Mouse (Mus musculus) limb, embryonic 11.5 days (tissue): Measurements from ENCODE around the gene Serpina3m. TPM values are rescaled to one million over a fixed set of nuclear protein-coding genes. Genes with fewer than 3 reads are reported as not detected.
"Not testable (repeated sequence)": the region's sequence is repeated elsewhere in the genome, so short reads cannot be mapped to it uniquely, and the experiment has no call there.

Experiments used
- ATAC-seq: fragments of 200-750 bp; cut with Nextera tagmentation; 2 replicates; pipeline ENCODE4 v1.8.0; 2017; ENCODE audit warnings: low read depth; ENCODE audit not compliant: insufficient number of reproducible peaks, low FRiP score, low TSS enrichment
- DNase-seq: peaks from one replicate; pipeline ENCODE4 v3.0.0-alpha.2; 2015; ENCODE audit warnings: low spot score
- H3K27ac ChIP-seq: fragments of 300-500 bp; sonication (generic); replicated peaks from 2 replicates; pipeline ENCODE4 v1.5.1; 2014; ENCODE audit warnings: low read depth, mild to moderate bottlenecking, low read length
- H3K27me3 ChIP-seq: fragments of 300-500 bp; sonication (generic); 2 replicates; pipeline ENCODE4 v1.6.1; 2014; ENCODE audit warnings: mild to moderate bottlenecking, low read length, mixed read lengths; ENCODE audit not compliant: control insufficient read depth, insufficient read depth
- H3K36me3 ChIP-seq: fragments of 300-500 bp; sonication (generic); 2 replicates; pipeline ENCODE4 v1.6.1; 2014; ENCODE audit warnings: mild to moderate bottlenecking, low read length, moderate library complexity, mixed read lengths; ENCODE audit not compliant: control insufficient read depth, insufficient read depth
- H3K4me1 ChIP-seq: fragments of 300-500 bp; sonication (generic); 2 replicates; pipeline ENCODE4 v1.6.1; 2014; ENCODE audit warnings: low read length, mixed read lengths; ENCODE audit not compliant: control insufficient read depth, insufficient read depth
- H3K4me2 ChIP-seq: fragments of 300-500 bp; sonication (generic); 2 replicates; pipeline ENCODE4 v1.6.1; 2014; ENCODE audit warnings: low read depth, mild to moderate bottlenecking, moderate library complexity; ENCODE audit not compliant: severe bottlenecking
- H3K4me3 ChIP-seq: fragments of 300-500 bp; sonication (generic); 2 replicates; pipeline ENCODE4 v1.5.1; 2014; ENCODE audit warnings: low read depth, low read length
- H3K9ac ChIP-seq: fragments of 300-500 bp; sonication (generic); 2 replicates; pipeline ENCODE4 v1.6.1; 2014; ENCODE audit warnings: mild to moderate bottlenecking, low read length
- H3K9me3 ChIP-seq: fragments of 300-500 bp; sonication (generic); 2 replicates; pipeline ENCODE4 v1.6.1; 2016; ENCODE audit warnings: low read length; ENCODE audit not compliant: control insufficient read depth
- WGBS: fragments of 180-500 bp; shearing (Covaris S2); extraction: QIAGEN DNeasy Blood & Tissue Kit; methylation state at CpG from one replicate; pipeline ENCODE4 v1.1.7; 2014; 5-methylcytosine and 5-hydroxymethylcytosine counted together
- polyA plus RNA-seq: library from polyadenylated mRNA; unstranded; fragments of >200 nt; fragmentation: Nextera tagmentation; extraction: Ambion mirVana; gene quantifications from 2 replicates; pipeline ENCODE4 v1.2.1, GENCODE M21; 2014

The Serpina3m gene
- polyA plus RNA-seq, 1 experiment from 2014 or later = not detected

DNA sequence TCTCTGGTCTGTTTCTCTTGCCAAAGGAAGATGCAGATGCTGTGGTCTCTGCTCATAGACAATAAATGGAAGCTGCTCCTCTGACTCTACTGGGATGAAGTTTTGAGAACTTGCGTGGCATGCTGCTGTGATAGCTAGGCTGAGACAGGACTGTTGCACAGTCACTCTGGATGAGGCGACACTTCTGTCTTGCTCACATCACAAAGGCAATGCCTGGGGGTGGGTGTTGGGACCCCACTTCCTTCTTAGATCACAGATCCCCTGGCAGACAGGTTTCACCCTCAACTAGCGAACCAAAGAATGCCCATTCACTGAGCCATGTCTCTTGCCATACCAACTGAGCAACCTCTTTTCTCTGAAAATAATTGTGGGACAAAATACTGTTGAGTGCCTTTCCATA, 419 bp downstream of the Serpina3m start:
- no peaks in the 10 kb centered on the region for H3K27me3 ChIP-seq
- no peak for DNase-seq
- no peak overlapping the region for H3K9ac ChIP-seq
- no peaks in the 10 kb centered on the region for H3K4me1 ChIP-seq
- H3K36me3 ChIP-seq = no peaks in the 10 kb centered on the region
- no peaks in the 10 kb centered on the region for H3K9me3 ChIP-seq
- WGBS = 87% methylated on average over 3 of the region's 3 CpGs
- H3K4me3 ChIP-seq = no peak overlapping the region
- no peak overlapping the region for H3K27ac ChIP-seq
- ATAC-seq = no peak
- H3K4me2 ChIP-seq = no peak overlapping the region

DNA sequence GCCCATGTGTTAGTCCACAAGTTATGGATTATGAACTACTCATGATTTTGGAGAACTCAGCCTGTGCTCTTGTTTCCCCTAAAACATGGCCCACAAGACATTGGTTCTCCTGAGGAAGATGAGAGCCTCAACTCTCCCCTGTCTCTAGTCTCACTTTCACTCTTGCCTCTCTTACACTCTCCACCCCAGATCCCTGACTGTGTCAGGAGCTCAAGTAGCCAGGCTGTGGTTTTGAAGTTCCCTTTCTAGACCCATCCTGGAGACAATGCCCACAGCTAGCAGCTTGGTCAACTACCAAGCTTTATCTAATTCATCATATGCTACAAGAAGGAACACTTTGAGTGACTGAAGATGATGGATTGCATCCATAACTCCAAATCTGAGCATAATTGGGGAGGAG, 4.2 kb downstream of the Serpina3m start:
- not testable (repeated sequence) for H3K4me1 ChIP-seq, H3K27ac ChIP-seq, H3K36me3 ChIP-seq, H3K9ac ChIP-seq, DNase-seq, H3K4me3 ChIP-seq, H3K4me2 ChIP-seq, ATAC-seq, H3K9me3 ChIP-seq, H3K27me3 ChIP-seq

DNA sequence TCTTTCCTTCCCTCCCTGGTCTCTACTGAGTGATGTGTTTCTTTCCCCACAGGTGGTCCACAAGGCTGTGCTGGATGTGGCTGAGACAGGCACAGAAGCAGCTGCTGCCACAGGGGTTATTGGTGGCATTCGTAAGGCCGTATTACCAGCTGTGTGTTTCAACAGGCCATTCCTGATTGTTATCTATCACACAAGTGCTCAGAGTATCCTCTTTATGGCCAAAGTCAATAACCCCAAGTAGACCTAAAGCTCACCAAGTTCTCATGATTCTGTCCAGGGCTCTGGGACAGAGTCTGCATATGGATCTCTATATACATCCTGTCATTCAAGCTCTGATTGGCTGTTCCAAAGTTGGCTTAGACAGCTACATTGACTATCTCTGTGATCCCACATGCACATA, 6.9 kb downstream of the Serpina3m start:
- Histone ChIP-seq H3K27me3 (no peaks in the 10 kb centered on the region), H3K36me3 (no peaks in the 10 kb centered on the region), H3K4me3 (no peak overlapping the region), H3K9me3 (no peaks in the 10 kb centered on the region), H3K4me1 (no peaks in the 10 kb centered on the region), H3K4me2 (no peak overlapping the region), H3K9ac (no peak overlapping the region), H3K27ac (no peak overlapping the region)
- ATAC-seq = no peak
- DNase-seq = no peak
- WGBS = 71% methylated on average over 2 of the region's 2 CpGs

DNA sequence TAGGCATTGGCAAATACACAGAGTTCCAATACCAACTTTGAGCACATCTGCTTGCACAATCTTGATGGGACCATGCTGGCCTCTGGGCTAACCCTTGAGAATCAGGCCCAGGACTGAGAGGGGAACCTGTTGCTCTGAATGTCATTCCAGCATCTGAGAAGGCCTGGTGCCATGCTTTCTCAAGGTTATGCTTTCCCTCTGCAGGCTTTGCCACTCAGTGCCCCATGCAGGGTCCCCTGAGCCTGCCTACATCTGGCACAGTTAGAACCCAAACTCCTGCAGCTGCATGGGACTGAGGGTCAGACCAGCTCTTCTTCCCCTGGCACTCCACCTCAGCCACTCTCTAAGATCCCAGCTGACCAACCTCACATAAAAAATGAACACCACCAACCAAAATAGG, 7.4 kb downstream of the Serpina3m start:
- ATAC-seq = no peak

DNA sequence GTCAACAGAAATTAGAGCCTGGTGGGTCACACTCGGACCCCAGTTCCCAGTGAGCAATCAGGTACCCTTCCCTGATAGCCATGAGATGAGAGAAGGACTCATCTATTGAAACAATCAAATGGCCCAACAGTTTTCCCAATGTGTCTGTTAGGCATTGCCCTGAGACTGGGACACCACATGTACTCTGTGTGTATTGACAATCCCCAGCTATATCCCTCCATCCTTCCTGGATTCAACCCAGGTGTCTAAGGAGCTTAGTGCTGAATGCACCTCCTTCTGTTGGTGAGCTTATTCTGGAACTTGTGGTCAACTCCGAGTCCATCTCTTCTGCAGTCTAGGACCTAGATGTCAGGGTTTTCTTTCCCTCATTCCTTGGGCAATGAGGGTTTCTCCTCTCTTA, 8.8 kb downstream of the Serpina3m start:
- DNase-seq (no peak), ATAC-seq (no peak)
- 86% methylated on average over 2 of the region's 2 CpGs for WGBS
- H3K36me3 ChIP-seq = no peaks in the 10 kb centered on the region
- H3K4me1 ChIP-seq = no peaks in the 10 kb centered on the region
- H3K27ac ChIP-seq = no peak overlapping the region
- no peak overlapping the region for H3K4me2 ChIP-seq
- H3K27me3 ChIP-seq = no peaks in the 10 kb centered on the region
- H3K9ac ChIP-seq = no peak overlapping the region
- no peak overlapping the region for H3K4me3 ChIP-seq
- no peaks in the 10 kb centered on the region for H3K9me3 ChIP-seq

More for the DNA sequence above, 7.4 kb downstream of the Serpina3m start:
- no peak for DNase-seq
- Histone ChIP-seq H3K9me3 (no peaks in the 10 kb centered on the region), H3K36me3 (no peaks in the 10 kb centered on the region), H3K4me3 (no peak overlapping the region), H3K9ac (no peak overlapping the region), H3K4me1 (no peaks in the 10 kb centered on the region), H3K27me3 (no peaks in the 10 kb centered on the region), H3K4me2 (no peak overlapping the region), H3K27ac (no peak overlapping the region)

DNA sequence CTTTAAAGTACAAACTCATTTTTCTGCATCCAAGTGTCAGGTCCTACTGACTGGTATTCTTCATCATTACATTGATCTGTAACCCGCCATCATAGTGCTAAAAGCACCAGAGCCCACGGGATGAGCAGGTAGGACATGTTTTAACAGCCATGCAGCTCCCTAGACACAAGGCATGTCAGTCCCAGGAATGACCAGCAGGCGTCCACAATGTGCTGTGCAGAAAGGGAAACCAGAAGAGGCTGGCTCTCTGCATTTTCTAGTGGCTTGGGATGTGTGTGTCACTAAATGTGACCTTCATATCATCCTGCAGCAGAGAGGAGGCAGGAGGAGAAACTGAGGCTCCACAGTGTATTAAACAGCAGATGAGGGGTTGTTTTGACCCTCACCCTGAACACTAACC, 13.5 kb downstream of the Serpina3m start:
- DNase-seq = peak; percentile 46
- WGBS = 43% methylated on average over 3 of the region's 3 CpGs

DNA sequence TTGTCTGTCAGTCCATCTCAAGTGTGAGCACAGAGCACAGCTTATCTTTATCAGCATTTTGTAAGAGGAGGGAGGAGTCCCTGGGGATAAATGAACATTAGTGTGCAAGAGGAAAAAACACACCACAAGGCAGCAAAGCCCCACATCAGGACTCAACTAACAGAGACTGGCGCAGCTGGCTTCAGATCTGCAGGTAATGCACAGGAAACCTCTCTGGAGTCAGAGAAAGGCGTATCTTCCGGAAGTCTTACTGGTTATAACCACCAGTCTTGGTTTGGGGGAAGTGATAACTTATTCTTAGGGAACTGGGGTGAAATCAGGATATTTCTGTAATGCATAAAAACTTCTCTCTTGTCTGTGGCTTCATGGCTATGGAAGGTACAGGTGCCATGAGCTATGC, 17.7 kb downstream of the Serpina3m start:
- no peak overlapping the region for H3K4me2 ChIP-seq
- peak; percentile 12 for DNase-seq
- no peak overlapping the region for H3K9ac ChIP-seq
- H3K4me3 ChIP-seq = no peak overlapping the region
- WGBS = 85% methylated on average over 3 of the region's 3 CpGs
- no peak overlapping the region for H3K27ac ChIP-seq
- ATAC-seq = no peak
- H3K4me1 ChIP-seq = no peaks in the 10 kb centered on the region
- no peaks in the 10 kb centered on the region for H3K36me3 ChIP-seq
- no peaks in the 10 kb centered on the region for H3K9me3 ChIP-seq
- no peaks in the 10 kb centered on the region for H3K27me3 ChIP-seq

More for the DNA sequence above, 13.5 kb downstream of the Serpina3m start:
- H3K36me3 ChIP-seq, H3K4me2 ChIP-seq, ATAC-seq, H3K9ac ChIP-seq, H3K27ac ChIP-seq, H3K4me3 ChIP-seq, H3K27me3 ChIP-seq, H3K4me1 ChIP-seq, H3K9me3 ChIP-seq: not testable (repeated sequence)

DNA sequence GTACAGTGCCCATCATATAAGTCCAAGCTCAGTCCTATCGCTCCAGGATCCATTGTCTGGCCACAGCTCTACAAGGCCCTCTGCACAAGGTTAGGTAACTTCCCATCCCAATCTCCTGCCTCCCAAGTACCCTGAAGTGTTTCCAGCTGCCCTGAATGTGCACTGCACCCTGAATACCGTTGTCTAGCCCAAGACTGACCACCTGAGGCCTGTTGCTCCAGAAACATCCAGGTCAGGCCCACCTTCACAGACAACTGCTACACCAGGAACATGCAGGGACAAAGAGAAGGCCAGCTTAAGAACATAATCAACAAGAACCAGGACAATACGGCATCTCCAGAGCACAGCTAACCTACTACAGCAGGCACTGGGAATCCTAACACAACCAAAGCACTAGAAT, 31.7 kb downstream of the Serpina3m start:
- DNase-seq (peak; percentile 17), ATAC-seq (no peak)
- Histone ChIP-seq H3K27me3 (no peaks in the 10 kb centered on the region), H3K4me1 (no peaks in the 10 kb centered on the region), H3K9ac (no peak overlapping the region), H3K27ac (no peak overlapping the region), H3K4me2 (no peak overlapping the region), H3K4me3 (no peak overlapping the region), H3K9me3 (no peaks in the 10 kb centered on the region), H3K36me3 (no peaks in the 10 kb centered on the region)
- 86% methylated on average over 3 of the region's 3 CpGs for WGBS

DNA sequence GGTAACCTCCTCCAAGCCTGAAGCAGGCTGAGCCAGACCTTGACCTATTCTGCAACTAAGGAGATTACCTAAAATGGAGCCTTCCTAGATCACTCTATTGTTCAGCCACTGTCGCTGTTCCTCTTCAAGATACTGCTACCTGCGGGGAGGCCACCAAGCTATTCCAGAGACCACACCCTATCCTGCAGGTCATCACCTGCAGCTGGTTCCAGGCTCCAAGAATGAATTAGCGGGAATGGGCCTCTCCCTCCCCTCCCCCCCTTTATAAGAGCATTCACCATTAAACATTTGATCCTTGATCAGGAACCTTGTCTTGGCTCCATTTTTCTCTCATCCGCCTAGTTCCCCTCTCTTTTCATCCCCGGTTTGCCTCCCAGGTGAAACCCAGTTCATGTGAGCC, 38.9 kb downstream of the Serpina3m start:
- not testable (repeated sequence) for H3K4me2 ChIP-seq, ATAC-seq, H3K36me3 ChIP-seq, H3K4me3 ChIP-seq, H3K4me1 ChIP-seq, H3K9ac ChIP-seq, DNase-seq, H3K27ac ChIP-seq, H3K9me3 ChIP-seq, H3K27me3 ChIP-seq
- 72% methylated on average over 5 of the region's 5 CpGs for WGBS
